Mouse (Mus musculus): ENCODE measurements at regions not wholly inside any gene's neighbourhood (a gene's known extent, or its start where the extent isn't known, plus 50 kb on each side); places are given as distances from the start of the nearest gene placed in this dataset.
"Not testable (repeated sequence)": the region's sequence is repeated elsewhere in the genome, so short reads cannot be mapped to it uniquely, and the experiment has no call there.

DNA sequence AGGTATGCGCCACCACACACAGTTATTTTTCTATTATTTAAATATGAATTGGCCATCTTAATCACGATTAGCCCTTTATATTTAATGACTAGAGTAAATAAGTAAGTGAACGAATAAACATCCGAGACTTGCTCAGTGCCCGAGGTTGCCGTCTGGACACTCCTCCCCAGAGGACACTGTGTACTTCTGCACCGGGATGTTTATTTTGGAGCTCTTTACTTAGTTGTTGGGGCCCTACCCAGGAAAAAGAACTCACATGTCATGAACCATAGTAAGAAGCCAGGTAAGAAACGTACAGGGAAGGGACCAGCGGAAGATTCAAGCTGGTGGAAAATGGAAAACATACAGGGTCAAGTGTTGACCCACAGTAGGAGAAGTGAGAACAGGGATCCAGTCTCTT is 89.0 kb downstream of the Akr1d1 start:
- DNase-seq (ENCODE audit: extremely low spot score), result no peak

DNA sequence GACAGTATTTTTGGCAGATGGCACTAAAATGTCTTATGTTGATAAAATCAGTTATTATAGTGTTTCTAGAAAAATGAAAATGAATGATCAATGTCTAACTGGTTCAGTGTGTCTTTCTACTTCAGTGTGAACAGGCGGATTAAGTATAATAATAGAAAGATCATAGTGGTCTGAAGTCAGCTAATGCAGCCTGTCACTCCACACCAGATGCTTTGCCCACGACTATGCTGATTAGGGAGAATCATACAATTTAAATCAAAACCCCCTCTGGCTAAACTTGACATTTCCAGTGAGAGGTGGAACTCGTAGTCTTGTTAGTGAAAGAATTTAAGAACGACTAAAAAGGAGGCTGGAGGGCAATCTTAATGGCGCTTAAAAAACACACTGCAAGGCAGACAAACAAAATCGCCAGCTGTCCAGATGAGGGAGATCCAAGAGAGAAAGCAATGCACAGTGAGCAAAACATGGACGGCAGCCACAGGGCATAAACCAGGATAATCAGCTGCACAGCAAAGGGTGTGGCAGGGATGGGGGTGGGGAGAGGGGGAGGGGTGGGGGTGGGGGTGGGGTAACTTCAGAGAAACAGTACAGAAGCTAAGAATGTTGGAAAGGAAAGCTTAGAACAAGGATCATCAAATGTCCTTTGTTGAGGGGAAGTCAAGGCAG is 91.5 kb downstream of the Akr1d1 start:
- no peak for DNase-seq (ENCODE audit: extremely low spot score)

DNA sequence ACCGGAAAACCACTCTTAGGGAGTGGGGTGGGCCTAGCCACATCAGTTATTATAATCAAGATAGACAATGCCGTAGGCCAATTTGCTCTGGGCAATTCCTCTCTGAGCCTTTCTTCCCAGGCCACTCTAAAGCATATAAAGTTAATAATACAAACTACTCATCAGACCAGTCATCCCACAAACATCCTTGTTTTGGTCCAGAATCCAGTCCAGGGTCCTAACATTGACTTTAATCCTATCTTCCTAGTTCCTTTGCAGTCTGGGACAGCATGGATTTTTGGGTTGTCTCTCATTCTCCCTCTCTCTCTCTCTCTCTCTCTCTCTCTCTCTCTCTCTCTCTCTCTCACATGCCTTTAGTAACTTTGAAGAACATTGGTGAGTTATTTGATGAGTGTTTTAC is 92.3 kb downstream of the Akr1d1 start:
- DNase-seq (ENCODE audit: extremely low spot score), result no peak

DNA sequence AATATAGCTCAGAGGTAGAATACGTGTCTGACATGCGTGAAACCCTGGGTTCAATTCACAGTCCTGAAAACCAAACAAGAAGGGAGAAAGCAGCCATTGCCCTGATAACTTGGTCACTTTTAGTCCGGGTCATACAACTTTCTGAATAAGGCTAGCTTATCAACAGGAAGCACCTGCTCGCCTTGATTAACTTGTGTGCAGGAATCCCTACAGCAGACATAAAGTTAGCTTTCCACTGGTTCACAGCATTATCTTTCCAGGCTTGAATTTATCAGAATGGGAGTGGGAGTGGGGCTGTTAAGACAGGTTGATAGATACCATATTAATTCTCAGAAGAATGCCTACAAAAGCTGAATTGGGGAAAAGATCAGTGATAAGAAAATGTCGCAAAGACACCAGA is 97.2 kb downstream of the Akr1d1 start:
- DNase-seq (ENCODE audit: extremely low spot score), result no peak

DNA sequence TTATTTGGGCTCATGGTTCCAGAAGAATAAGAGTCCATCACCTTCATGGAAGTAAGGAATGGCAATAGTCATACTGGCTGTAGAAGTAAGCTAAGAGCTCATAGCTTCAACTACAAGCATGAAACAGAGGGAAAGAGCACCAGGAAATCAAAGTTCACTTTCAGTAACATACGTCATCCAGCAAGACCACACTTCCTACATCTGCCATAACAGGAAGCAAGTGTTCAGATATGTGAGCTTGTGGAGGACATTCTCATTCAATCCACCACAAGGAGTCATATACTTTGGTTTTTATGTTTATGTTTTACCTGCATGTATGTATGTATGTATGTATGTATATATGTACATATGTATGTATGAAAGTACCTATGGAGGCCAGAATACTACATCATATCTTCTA is 104.0 kb downstream of the Akr1d1 start:
- no peak for DNase-seq (ENCODE audit: extremely low spot score)

DNA sequence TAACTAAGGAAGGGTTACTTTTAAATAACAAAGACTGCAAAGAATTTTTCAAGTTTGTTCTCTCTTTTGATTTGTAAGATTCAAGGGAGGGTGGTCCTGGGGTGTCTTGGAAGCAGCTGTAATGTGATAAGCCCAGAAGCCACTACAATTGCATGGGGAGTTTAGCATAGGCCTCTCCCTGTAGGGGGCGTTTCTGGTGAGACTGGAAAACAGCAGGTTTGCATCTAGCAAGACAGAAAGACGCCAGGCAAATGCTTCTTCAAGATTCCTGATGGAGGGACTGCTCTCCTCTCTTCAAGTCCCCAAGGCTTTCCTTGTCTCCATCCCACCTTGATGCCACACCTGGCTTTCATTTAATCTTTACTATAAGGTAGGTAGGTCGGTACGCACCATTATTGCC is 112.1 kb downstream of the Akr1d1 start:
- no peak for DNase-seq (ENCODE audit: extremely low spot score)

DNA sequence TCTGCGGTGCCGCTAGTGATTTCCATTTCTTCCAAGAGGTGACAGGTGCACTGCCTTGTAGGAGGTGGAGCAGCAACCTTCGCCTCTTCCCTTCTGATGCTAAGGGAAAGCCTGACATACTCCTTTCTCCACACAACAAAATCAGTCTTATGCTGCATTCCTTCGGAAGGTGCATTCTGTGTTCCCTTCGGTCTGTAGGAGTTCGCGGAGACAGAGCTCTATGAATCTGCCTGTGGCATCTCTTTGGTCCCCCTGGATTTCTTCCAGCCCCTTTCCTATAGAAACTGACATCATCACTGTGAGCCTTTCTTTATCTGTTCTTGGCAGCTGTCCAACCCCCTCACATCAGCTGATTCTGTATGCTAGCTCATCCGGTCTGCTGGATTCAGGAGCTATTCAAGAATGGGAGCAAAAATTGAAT is 112.7 kb downstream of the Akr1d1 start:
- no peak for DNase-seq (ENCODE audit: extremely low spot score)

DNA sequence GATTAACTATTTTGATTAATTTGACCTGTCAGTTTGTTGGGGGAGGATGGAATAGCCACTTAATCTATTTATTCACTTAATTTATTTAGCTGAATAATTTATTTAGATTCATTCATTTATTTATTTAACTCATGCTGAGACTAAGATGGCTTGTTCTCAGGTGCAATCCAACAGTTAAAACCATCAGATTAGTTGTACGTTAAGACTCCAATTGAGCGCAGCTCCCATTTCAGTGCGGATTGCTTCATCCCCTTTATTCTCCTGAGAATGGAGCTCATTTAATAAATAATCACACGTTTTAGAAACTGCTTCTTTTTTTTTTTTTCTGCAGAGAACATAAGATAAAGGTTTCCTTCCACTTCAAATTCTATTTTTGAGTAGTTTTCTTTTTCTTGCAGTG is 113.2 kb downstream of the Akr1d1 start:
- DNase-seq (ENCODE audit: extremely low spot score), result no peak

DNA sequence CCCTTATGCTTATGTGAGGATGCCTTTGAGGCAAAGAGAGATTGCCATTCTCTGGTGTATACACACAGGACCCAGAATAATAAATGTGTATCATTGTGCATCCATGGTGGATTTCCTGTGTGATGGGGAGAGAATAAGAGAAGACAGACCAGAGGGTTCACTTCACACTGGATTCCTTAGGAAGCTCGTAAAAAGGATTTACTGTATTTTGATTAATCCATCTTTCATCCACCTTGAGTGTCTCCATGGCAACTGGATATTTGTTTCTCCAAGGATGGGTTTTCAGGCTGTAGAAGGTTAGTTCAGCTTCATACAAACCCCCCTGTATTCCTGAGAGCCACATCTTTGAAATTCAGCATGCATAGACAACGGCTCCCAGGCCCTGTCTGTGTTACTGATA is 113.7 kb downstream of the Akr1d1 start:
- no peak for DNase-seq (ENCODE audit: extremely low spot score)

DNA sequence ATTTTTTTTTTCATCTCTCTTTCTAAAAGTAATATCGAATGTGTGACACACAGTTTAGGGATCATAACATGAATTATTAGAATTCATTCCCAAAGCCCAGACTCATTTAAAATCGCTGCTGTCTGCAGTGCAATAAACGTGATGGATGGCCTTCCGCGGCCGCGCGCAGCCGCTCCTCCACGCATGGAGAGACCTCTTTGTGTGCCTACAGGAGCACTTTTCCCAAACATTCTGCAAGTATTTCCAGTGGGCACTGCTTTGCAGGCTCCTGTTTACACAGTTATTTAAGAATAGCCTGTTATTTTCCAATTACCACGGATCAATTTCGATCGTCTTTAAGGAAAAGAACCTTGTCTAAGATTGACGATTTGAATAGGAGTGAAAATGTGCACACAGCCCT is 115.6 kb downstream of the Akr1d1 start:
- DNase-seq (ENCODE audit: extremely low spot score), result no peak

DNA sequence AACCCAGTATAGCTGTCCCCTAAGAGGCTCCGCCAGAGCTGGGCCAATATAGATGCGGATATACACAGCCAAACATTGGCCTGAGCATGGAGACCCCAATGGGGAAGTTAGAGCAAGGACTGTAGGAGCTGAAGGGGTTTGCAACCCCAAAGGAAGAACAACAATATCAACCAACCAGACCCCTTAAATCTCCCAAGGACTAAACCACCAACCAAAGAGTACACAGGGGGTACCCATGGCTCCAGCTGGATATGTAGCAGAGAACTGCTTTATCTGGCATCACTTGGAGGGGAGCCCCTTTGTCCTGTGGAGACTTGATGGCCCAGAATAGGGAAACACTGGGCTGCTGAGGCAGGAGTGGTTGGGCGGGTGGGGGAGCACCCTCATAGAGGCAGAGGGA is 127.3 kb downstream of the Akr1d1 start:
- not testable (repeated sequence) for DNase-seq (ENCODE audit: extremely low spot score)

DNA sequence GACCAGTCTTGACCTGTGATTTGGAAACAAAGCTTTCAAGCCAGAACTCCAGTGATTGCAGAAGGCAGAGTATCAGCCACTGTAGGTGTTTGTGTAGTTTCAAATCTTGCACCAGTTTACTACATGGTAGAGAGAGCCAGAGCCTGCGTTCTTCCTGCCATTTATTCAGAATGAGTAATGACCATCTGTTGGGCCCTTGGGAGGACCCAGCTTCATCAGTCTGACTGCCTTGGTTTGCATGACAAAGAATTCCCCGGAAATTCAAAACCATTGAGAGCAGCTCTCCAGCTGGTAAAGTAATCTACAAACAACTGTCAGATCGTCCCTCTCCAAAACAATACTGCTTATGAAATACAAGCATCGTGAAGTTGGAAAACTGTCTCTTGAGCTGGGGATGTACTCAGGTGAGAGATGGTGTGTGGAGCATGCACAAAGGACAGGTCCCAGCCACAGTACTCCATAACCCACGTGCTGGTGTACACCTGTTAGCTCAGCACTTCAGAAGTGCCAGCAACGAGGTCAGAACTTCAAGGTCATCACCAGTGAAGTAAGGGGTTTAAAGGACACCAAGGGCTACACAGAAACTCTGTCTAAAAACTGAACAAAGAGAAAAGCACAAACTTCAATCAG is 128.2 kb downstream of the Akr1d1 start:
- DNase-seq (ENCODE audit: extremely low spot score), result no peak

DNA sequence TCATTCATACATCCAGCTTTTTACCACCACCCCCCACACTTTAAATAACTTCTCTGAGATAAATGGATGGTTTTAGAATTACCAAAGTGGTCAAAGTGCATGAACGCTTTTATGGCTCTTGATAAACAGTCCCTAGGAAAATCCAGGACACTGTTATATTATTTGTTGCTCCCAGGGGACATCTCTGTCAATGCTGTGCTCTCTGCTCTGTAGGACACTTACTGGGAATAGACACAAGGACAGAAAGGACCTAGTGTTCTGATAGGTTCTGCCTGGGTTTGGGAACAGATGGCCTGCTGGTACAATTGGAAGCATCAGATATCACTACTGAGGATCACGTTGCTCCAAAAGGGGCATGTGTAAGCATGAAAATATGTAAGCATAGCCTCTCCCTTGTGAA is 132.8 kb downstream of the Akr1d1 start:
- no peak for DNase-seq (ENCODE audit: extremely low spot score)

DNA sequence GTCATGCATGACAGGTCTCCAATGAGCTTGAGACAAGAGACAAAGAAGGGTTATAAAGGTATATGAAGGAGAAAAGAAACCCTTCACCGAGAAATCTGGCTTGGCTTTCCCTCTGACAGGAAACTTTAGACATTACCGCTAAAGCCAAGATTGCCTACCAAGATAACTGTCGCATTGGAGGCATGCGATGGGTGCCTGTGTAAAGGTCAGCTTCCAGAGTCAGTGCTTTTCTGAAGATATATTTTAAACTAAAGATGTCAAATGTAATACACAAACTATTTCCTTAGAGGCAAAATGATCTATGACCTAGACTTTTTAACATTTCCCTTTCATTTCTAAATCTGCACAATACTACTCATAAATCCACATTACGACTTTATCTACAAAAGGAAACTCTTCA is 135.6 kb downstream of the Akr1d1 start:
- no peak for DNase-seq (ENCODE audit: extremely low spot score)

DNA sequence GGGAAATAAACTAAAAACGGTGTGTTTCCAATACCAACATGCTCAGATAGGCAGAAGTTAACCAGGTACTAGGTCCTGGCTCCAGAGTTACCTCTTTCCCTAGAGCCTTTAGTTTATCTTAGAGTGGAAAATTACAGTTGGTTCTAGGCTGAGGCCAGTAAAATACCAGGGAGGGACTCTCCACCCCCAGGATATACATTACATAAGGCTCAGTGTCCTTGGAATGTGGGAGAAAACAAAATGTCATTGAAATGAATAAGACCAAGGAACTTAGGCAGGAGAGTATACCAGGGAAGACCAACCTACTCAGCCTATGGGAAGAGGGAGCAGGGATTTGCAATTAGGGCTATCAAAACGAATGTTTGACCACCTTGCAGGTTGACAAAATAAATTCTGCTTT is 139.4 kb downstream of the Akr1d1 start:
- DNase-seq (ENCODE audit: extremely low spot score), result no peak

DNA sequence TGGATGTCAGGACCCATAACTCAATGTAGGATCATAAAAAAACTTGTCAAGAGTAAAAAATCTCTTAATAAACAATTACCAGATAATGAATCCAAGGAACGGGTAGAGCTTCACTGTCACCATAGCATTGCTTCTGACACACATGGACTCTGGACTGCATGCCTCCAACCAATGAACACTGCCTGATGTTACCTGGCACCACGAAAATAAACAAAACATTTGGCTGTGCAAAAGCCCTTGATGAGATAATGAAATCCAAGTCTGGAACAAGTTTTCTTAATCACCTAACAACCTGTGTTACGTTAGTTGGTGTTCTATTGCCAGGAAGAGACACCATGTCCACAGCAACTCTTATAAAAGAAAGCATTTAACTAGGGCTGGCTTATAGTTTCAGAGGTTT is 140.7 kb downstream of the Akr1d1 start:
- DNase-seq (ENCODE audit: extremely low spot score), result no peak

DNA sequence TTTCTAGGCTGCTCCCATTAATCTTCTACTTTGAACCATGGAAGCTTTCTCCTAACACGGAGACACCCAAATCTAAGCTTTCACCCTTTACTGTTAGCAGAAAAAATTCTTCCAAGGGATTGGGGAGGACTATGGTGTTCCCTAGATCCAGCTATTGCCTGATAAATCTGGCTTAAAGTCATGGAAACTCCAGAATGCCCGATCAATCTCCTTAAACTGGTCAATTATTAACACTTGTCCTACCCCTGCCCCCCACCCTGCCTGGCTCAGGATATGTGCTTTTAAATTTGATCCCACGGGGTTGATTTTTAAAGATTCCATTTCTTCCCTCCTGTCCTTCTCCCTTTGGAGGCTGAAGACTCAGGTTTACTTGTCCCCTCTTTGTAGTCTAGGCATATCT is 149.9 kb downstream of the Akr1d1 start:
- DNase-seq (ENCODE audit: extremely low spot score), result no peak

DNA sequence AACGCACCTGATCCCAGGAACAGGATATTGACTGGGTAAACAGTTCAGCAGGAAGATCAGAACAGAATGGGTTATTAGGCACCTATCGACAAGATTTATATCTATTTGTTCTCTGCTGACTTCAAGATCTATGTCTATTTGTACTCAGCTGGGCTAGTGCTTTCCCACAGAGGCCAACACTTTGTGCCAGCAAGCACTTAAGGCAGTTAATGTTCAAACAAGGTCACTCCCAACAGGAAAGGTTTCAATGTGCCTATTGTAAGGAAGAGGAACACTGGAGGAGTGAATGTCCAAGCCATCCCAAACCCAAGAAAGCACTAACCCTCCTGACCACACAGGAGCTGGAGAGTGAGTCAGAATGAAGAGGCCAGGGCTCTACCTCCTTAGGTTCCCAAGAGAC is 151.4 kb downstream of the Akr1d1 start:
- not testable (repeated sequence) for DNase-seq (ENCODE audit: extremely low spot score)

DNA sequence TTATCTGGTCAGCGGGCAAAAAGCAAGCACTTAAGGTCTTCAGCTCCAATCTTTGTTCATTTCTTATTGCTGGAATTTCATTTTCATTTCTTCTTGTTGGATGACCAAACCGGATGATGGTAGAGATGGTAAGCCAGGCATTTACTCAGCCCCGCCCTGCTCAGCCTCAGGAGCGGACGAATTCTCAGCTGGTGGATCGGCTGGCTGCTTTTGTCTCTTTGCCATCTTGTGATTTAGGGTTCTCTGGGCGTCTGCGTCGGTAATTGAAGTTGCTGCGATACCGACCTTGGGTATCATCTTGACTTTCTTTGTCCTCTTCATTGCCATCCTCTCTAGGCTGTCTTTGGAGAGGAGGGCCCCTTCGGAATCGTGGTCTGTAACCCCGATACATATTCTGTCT is 156.1 kb downstream of the Akr1d1 start:
- DNase-seq (ENCODE audit: extremely low spot score), result no peak

DNA sequence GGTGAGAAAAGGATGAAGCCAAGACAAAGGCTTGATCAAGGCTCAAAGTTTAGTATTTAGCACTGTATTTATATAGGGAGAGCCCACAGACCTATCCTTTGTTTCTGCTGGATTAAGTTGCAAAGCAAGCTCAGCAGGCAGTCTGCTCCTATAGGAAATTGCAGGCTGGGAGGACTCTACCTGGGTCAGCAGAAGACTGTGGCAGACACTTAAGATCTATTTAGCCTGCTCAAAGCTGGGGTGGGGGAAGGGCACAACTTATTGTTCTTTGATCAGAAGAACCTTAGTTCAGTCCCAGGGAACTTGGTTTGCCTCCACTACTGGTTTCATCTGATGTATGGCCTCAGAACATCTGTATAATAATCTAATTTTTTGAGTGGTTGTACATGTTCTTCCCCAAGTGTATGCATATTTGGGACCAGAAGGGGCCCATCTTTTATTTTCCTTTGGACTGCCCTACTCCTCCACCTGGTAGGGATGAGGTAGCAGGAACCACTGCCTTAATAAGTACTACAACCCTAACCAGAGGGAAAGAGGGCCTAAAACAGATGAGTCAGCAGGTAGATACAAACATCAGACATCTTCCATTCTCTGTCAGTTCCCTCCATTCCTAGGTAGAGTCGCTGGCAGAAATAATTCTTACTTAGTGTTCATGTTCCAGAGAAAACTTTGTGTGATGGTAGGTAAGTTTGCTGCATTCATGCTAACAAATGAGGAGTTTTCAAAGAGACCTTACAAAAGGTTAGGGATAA is 159.1 kb downstream of the Akr1d1 start:
- DNase-seq (ENCODE audit: extremely low spot score), result no peak

DNA sequence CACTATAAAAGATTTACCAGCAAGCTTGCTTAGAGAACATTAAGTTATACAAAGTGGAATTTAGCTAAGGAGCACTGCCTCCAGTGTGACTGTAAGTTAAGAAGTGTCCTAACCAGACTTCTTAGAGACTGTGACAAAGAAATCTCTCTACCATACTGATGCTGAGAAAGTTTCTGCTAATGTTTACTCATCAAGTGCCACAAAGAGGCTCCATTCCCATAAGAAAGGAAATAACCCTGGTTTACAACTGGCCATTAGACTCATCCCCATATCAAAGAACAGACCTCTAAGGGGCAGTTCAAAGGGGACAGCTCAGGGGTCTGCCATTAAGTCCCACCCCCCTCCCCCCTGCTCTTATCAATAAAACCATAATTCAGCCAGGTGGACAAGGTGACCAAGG is 159.7 kb downstream of the Akr1d1 start:
- DNase-seq (ENCODE audit: extremely low spot score), result no peak

DNA sequence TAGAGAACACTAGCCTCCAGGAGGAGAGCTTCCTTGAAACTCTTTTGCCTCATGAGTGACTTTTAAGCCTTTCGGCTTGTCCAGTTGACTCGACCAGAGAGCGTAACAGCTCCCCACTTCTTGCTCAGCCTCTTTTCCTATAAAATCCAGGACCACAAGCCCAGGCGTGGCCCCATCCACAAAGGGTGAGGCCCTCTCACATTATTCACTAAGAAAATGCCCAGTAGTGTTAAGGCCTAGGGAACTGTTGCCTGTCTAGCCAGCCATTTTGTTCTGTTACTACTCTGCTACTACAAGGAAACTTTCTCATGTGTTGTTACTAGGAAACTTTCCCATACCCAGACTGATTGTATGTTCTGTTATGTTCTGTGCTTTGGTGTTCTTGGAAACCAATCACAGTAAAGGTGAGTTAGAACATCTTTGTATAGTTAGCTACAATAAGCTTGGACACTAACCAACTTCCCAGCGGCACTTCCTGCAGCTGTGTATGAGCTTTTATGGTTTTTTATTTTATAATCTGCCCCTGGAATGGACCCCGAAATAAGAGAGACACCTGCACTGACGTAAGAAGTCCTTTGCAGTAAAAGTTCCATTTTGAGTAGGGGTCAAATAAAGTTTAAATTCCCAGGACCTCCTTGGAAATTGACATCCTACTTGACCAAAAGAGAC is 162.1 kb downstream of the Akr1d1 start:
- DNase-seq (ENCODE audit: extremely low spot score), result no peak

DNA sequence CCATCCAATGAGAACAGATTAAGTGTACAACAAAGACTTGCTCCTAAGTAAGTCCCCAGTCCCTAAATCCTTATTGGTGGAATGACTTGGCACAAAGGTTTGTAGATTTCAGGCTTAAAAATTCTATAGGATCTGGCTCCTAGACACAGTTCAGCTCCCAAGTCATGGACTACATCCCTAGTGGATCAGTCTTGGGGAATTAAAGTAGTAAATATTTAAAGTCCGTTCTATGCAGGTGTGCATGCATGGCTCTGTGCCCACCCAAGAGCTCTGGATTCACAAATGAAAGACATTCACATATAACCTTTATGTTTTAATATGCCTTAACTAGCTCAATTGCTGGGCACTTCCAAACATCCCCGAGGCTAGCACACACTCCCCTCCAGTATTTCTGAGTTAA is 162.8 kb downstream of the Akr1d1 start:
- DNase-seq (ENCODE audit: extremely low spot score), result no peak

All from embryo, embryonic 9.5 days (tissue).